In genomic region chr14:60935705-60936104, GRCm38 (mm10) we compare ENCODE assay signal across 31 mouse cellular contexts.
"Had no signal": no experiment of that assay in that cellular context is flagged by ENCODE, and none has a peak within 500 bp of the region (broad histone marks: within the 10 kb centered on the region; RNA-seq: fewer than 3 reads in every experiment).

No protein-coding gene starts in this region.

- ATAC-seq: liver, embryonic 12.5 days; liver, postnatal 0 days; lung, postnatal 0 days; midbrain, embryonic 13.5 days; midbrain, embryonic 15.5 days; midbrain, embryonic 16.5 days had no signal

- H3K27ac ChIP-seq: limb, embryonic 10.5 days; limb, embryonic 12.5 days; limb, embryonic 13.5 days; limb, embryonic 15.5 days; liver, embryonic 12.5 days; liver, embryonic 13.5 days; liver, embryonic 14.5 days; liver, embryonic 15.5 days; lung, embryonic 15.5 days; macrophage; midbrain, embryonic 10.5 days; midbrain, embryonic 12.5 days; midbrain, embryonic 13.5 days; midbrain, embryonic 15.5 days had no signal

- H3K4me2 ChIP-seq: limb, embryonic 12.5 days; limb, embryonic 13.5 days; limb, embryonic 15.5 days; liver, embryonic 11.5 days; liver, embryonic 12.5 days; liver, embryonic 13.5 days; liver, embryonic 15.5 days; lung, embryonic 14.5 days; lung, embryonic 15.5 days; midbrain, embryonic 11.5 days; midbrain, embryonic 12.5 days; midbrain, embryonic 13.5 days; midbrain, embryonic 15.5 days had no signal

- H3K9me3 ChIP-seq: limb, embryonic 10.5 days; limb, embryonic 12.5 days; limb, embryonic 13.5 days; limb, embryonic 15.5 days; liver, embryonic 12.5 days; liver, embryonic 13.5 days; liver, embryonic 15.5 days; lung, embryonic 15.5 days; megakaryocyte, embryonic 14.5 days; midbrain, embryonic 10.5 days; midbrain, embryonic 12.5 days; midbrain, embryonic 13.5 days; midbrain, embryonic 15.5 days had no signal

- H3K9ac ChIP-seq: limb, embryonic 12.5 days; limb, embryonic 13.5 days; limb, embryonic 15.5 days; liver, embryonic 12.5 days; liver, embryonic 13.5 days; liver, embryonic 14.5 days; liver, embryonic 15.5 days; liver, postnatal 0 days; lung, embryonic 14.5 days; lung, embryonic 15.5 days; midbrain, embryonic 12.5 days; midbrain, embryonic 13.5 days; midbrain, embryonic 15.5 days had no signal

- H3K4me3 ChIP-seq: limb, embryonic 10.5 days; limb, embryonic 12.5 days; limb, embryonic 13.5 days; limb, embryonic 15.5 days; liver, embryonic 12.5 days; liver, embryonic 13.5 days; liver, embryonic 15.5 days; lung, embryonic 15.5 days; megakaryocyte, embryonic 14.5 days; midbrain, embryonic 10.5 days; midbrain, embryonic 12.5 days; midbrain, embryonic 13.5 days; midbrain, embryonic 15.5 days; myocyte had no signal

- H3K27me3 ChIP-seq: limb, embryonic 12.5 days; limb, embryonic 13.5 days; limb, embryonic 15.5 days; liver, embryonic 12.5 days; liver, embryonic 13.5 days; liver, embryonic 15.5 days; lung, embryonic 15.5 days; megakaryocyte, embryonic 14.5 days; midbrain, embryonic 12.5 days; midbrain, embryonic 13.5 days; midbrain, embryonic 15.5 days had no signal

- H3K36me3 ChIP-seq: limb, embryonic 10.5 days; limb, embryonic 12.5 days; limb, embryonic 13.5 days; limb, embryonic 15.5 days; liver, embryonic 12.5 days; liver, embryonic 13.5 days; liver, embryonic 15.5 days; lung, embryonic 15.5 days; midbrain, embryonic 10.5 days; midbrain, embryonic 12.5 days; midbrain, embryonic 13.5 days; midbrain, embryonic 15.5 days had no signal

- H3K4me1 ChIP-seq: limb, embryonic 10.5 days; limb, embryonic 12.5 days; limb, embryonic 13.5 days; limb, embryonic 15.5 days; liver, embryonic 12.5 days; liver, embryonic 13.5 days; liver, embryonic 15.5 days; lung, embryonic 15.5 days; megakaryocyte, embryonic 14.5 days; midbrain, embryonic 10.5 days; midbrain, embryonic 12.5 days; midbrain, embryonic 13.5 days; midbrain, embryonic 15.5 days had no signal

- DNase-seq: left cerebral cortex, postnatal 4 days; liver; liver, embryonic 13.5 days; liver, postnatal 0 days; lung, adult 18-20 months; lung, adult 2 months; lung, embryonic 14.5 days; lung, postnatal 10 days; lung, postnatal 14 days; lung, postnatal 36 days; lung, postnatal 4 days; midbrain, embryonic 14.5 days had no signal
